Mouse (Mus musculus): ENCODE measurements around the gene B4galt4. TPM values are rescaled to one million over a fixed set of nuclear protein-coding genes. Genes with fewer than 3 reads are reported as not detected.

The B4galt4 gene
- polyA plus RNA-seq, 1 experiment from 2014 or later = 21.2 TPM

- 56% methylated on average over 4 of the region's 4 CpGs for WGBS
- Histone ChIP-seq H3K4me1 (replicated peaks; ENCODE audit: control insufficient read depth, insufficient read depth, low read length) (0 out of 2 replicates have a peak, but pooled peaks cover 4% of the 10 kb centered on the region), H3K27ac (ENCODE audit: low read depth, low read length) (no peak overlapping the region), H3K9me3 (ENCODE audit: control insufficient read depth) (no peaks in the 10 kb centered on the region), H3K4me2 (replicated peaks; ENCODE audit: low read depth) (no peak overlapping the region), H3K4me3 (ENCODE audit: low read depth, low read length) (no peak overlapping the region), H3K36me3 (ENCODE audit: control insufficient read depth, insufficient read depth) (peaks cover 35% of the 10 kb centered on the region), H3K9ac (ENCODE audit: low read depth, low read length) (no peak overlapping the region), H3K27me3 (replicated peaks; ENCODE audit: control insufficient read depth, insufficient read depth, low read length) (no peaks in the 10 kb centered on the region)
- TF ChIP-seq CTCF (IDR thresholded peaks at IDR 0.05; ENCODE audit: low read depth) = no peak
- peak; percentile 66 for ATAC-seq
Measured at GRCm38 (mm10) chr16:38756572-38756971, 14.5 kb downstream of the B4galt4 start.

GRCm38 (mm10) chr16:38757626-38758025 is 15.6 kb downstream of the B4galt4 start:
- Histone ChIP-seq H3K9me3 (ENCODE audit: control insufficient read depth) (no peaks in the 10 kb centered on the region), H3K27ac (ENCODE audit: low read depth, low read length) (no peak overlapping the region), H3K4me3 (ENCODE audit: low read depth, low read length) (no peak overlapping the region), H3K4me1 (replicated peaks; ENCODE audit: control insufficient read depth, insufficient read depth, low read length) (0 out of 2 replicates have a peak, but pooled peaks cover 4% of the 10 kb centered on the region), H3K4me2 (replicated peaks; ENCODE audit: low read depth) (no peak overlapping the region), H3K36me3 (ENCODE audit: control insufficient read depth, insufficient read depth) (peaks cover 35% of the 10 kb centered on the region), H3K9ac (ENCODE audit: low read depth, low read length) (no peak overlapping the region), H3K27me3 (replicated peaks; ENCODE audit: control insufficient read depth, insufficient read depth, low read length) (no peaks in the 10 kb centered on the region)
- no peak for ATAC-seq
- WGBS = 95% methylated on average over 19 of the region's 19 CpGs
- TF ChIP-seq CTCF (IDR thresholded peaks at IDR 0.05; ENCODE audit: low read depth) = no peak

GRCm38 (mm10) chr16:38758104-38758861 is 16.2 kb downstream of the B4galt4 start:
- Histone ChIP-seq H3K36me3 (ENCODE audit: control insufficient read depth, insufficient read depth) (peaks cover 35% of the 10 kb centered on the region), H3K4me2 (replicated peaks; ENCODE audit: low read depth) (no peak overlapping the region), H3K9ac (ENCODE audit: low read depth, low read length) (no peak overlapping the region), H3K27ac (ENCODE audit: low read depth, low read length) (no peak overlapping the region; the same call in 1 of the 2 replicates), H3K9me3 (ENCODE audit: control insufficient read depth) (no peaks in the 10 kb centered on the region), H3K4me3 (ENCODE audit: low read depth, low read length) (no peak overlapping the region), H3K4me1 (replicated peaks; ENCODE audit: control insufficient read depth, insufficient read depth, low read length) (0 out of 2 replicates have a peak, but pooled peaks cover 4% of the 10 kb centered on the region), H3K27me3 (replicated peaks; ENCODE audit: control insufficient read depth, insufficient read depth, low read length) (no peaks in the 10 kb centered on the region)
- WGBS = 78% methylated on average over 12 of the region's 12 CpGs
- ATAC-seq = no peak
- TF ChIP-seq CTCF (IDR thresholded peaks at IDR 0.05; ENCODE audit: low read depth) = peak; percentile 22

GRCm38 (mm10) chr16:38760239-38760638 is 18.2 kb downstream of the B4galt4 start:
- TF ChIP-seq CTCF (IDR thresholded peaks at IDR 0.05; ENCODE audit: low read depth) = no peak
- 0 out of 2 replicates have a peak, but pooled peaks cover 4% of the 10 kb centered on the region for H3K4me1 ChIP-seq (replicated peaks; ENCODE audit: control insufficient read depth, insufficient read depth, low read length)
- H3K9ac ChIP-seq (ENCODE audit: low read depth, low read length) = no peak overlapping the region
- ATAC-seq = no peak
- H3K27ac ChIP-seq (ENCODE audit: low read depth, low read length) = no peak overlapping the region
- H3K27me3 ChIP-seq (replicated peaks; ENCODE audit: control insufficient read depth, insufficient read depth, low read length) = no peaks in the 10 kb centered on the region
- WGBS = 95% methylated on average over 5 of the region's 5 CpGs
- no peak overlapping the region for H3K4me3 ChIP-seq (ENCODE audit: low read depth, low read length)
- H3K4me2 ChIP-seq (replicated peaks; ENCODE audit: low read depth) = no peak overlapping the region
- H3K36me3 ChIP-seq (ENCODE audit: control insufficient read depth, insufficient read depth) = peaks cover 37% of the 10 kb centered on the region
- no peaks in the 10 kb centered on the region for H3K9me3 ChIP-seq (ENCODE audit: control insufficient read depth)

DNA sequence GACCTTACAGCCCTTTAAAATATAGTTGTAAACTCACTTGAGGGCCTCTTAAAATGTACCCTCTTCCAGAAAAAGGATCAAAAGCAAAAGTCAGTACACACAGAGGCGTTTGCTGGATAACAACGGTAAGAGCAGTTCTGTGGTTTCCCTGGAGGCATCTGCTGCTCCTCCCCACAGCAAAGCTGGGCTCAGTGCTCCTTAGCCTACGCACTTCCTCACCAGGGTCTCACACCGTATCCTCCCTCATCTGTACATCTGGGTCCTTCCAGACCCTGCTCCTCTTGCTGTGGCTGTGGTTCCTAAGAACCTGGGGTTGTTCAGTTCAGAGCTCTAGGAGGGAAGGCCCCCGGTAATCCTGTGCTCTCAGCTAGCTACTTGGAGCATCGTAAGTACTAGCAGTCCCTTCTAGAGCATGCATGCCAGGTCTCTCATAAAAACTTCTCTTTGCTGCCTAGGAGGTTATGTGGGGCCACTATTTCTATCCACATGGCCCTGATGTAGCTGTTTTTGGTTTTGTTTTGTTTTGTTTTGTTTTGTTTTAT is 18.8 kb downstream of the B4galt4 start:
- Histone ChIP-seq H3K4me3 (ENCODE audit: low read depth, low read length) (no peak overlapping the region), H3K27ac (ENCODE audit: low read depth, low read length) (no peak overlapping the region), H3K9ac (ENCODE audit: low read depth, low read length) (no peak overlapping the region), H3K4me1 (replicated peaks; ENCODE audit: control insufficient read depth, insufficient read depth, low read length) (0 out of 2 replicates have a peak, but pooled peaks cover 4% of the 10 kb centered on the region), H3K4me2 (replicated peaks; ENCODE audit: low read depth) (no peak overlapping the region), H3K27me3 (replicated peaks; ENCODE audit: control insufficient read depth, insufficient read depth, low read length) (no peaks in the 10 kb centered on the region), H3K9me3 (ENCODE audit: control insufficient read depth) (no peaks in the 10 kb centered on the region), H3K36me3 (ENCODE audit: control insufficient read depth, insufficient read depth) (peaks cover 37% of the 10 kb centered on the region)
- ATAC-seq = no peak
- TF ChIP-seq CTCF (IDR thresholded peaks at IDR 0.05; ENCODE audit: low read depth) = no peak
- 84% methylated on average over 6 of the region's 6 CpGs for WGBS

DNA sequence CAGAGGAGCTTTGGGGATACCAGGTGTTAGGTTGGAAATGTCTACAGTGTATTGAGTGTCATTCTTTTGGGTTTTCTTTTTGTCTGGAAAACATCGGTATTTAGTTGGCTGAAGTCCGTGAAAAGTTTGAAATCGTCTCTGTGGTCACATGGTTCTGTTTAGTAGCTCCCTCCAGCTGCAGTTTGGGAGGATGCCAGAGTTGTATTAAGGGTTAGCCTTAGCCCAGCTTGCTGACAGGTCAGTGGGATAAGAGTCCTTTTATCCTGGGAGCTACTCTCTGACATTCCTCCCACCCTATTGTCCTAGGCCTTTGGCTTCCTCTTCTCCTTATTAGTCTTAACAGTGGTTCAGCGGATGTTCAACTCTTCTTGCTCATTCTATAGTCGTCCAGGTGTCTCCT is 19.9 kb downstream of the B4galt4 start:
- Histone ChIP-seq H3K27me3 (replicated peaks; ENCODE audit: control insufficient read depth, insufficient read depth, low read length) (no peaks in the 10 kb centered on the region), H3K4me2 (replicated peaks; ENCODE audit: low read depth) (no peak overlapping the region), H3K9ac (ENCODE audit: low read depth, low read length) (no peak overlapping the region), H3K4me1 (replicated peaks; ENCODE audit: control insufficient read depth, insufficient read depth, low read length) (no peaks in the 10 kb centered on the region), H3K4me3 (ENCODE audit: low read depth, low read length) (no peak overlapping the region), H3K9me3 (ENCODE audit: control insufficient read depth) (no peaks in the 10 kb centered on the region), H3K27ac (ENCODE audit: low read depth, low read length) (no peak overlapping the region), H3K36me3 (ENCODE audit: control insufficient read depth, insufficient read depth) (peaks cover 37% of the 10 kb centered on the region)
- no peak for ATAC-seq
- 76% methylated on average over 5 of the region's 5 CpGs for WGBS
- TF ChIP-seq CTCF (IDR thresholded peaks at IDR 0.05; ENCODE audit: low read depth) = no peak
